Mouse (Mus musculus): ENCODE measurements around the gene Gm49383. TPM values are rescaled to one million over a fixed set of nuclear protein-coding genes. Genes with fewer than 3 reads are reported as not detected.

Gene Gm49383
- polyA plus RNA-seq, 1 experiment = 2.6 TPM

DNA sequence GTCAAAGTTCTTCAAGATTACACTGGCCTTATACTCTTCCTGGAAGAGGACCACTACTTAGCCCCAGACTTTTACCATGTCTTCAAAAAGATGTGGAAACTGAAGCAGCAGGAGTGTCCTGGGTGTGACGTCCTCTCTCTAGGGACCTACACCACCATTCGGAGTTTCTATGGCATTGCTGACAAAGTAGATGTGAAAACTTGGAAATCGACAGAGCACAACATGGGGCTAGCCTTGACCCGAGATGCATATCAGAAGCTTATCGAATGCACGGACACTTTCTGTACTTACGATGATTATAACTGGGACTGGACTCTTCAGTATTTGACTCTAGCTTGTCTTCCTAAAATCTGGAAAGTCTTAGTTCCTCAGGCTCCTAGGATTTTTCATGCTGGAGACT is 11.5 kb downstream of the Gm49383 start:
- H3K36me3 ChIP-seq (ENCODE audit: control insufficient read depth, insufficient read depth, low read length) = peaks cover 2% of the 10 kb centered on the region; the same call in 1 of the 2 replicates
- TF ChIP-seq CTCF (conservative IDR thresholded peaks at IDR 0.05; ENCODE audit: insufficient read depth, insufficient read length, low read depth, low read length) = no peak
- TF ChIP-seq POLR2A (IDR thresholded peaks at IDR 0.05; ENCODE audit: low read depth, low read length) = no peak
- peaks cover 9% of the 10 kb centered on the region; the same call in 1 of the 2 replicates for H3K4me1 ChIP-seq (ENCODE audit: control insufficient read depth, insufficient read depth, low read length)
- WGBS = 47% methylated on average over 7 of the region's 7 CpGs
- DNase-seq = peak; percentile 16
- H3K4me3 ChIP-seq (ENCODE audit: insufficient read depth, low read depth, low read length) = peak overlapping the region; percentile 99
- H3K27me3 ChIP-seq (replicated peaks; ENCODE audit: control insufficient read depth, insufficient read depth, low read length) = no peaks in the 10 kb centered on the region
- H3K27ac ChIP-seq (ENCODE audit: insufficient read depth, low read depth, low read length) = 0 out of 2 replicates have a peak overlapping the region, but pooled peaks have one; percentile 91

DNA sequence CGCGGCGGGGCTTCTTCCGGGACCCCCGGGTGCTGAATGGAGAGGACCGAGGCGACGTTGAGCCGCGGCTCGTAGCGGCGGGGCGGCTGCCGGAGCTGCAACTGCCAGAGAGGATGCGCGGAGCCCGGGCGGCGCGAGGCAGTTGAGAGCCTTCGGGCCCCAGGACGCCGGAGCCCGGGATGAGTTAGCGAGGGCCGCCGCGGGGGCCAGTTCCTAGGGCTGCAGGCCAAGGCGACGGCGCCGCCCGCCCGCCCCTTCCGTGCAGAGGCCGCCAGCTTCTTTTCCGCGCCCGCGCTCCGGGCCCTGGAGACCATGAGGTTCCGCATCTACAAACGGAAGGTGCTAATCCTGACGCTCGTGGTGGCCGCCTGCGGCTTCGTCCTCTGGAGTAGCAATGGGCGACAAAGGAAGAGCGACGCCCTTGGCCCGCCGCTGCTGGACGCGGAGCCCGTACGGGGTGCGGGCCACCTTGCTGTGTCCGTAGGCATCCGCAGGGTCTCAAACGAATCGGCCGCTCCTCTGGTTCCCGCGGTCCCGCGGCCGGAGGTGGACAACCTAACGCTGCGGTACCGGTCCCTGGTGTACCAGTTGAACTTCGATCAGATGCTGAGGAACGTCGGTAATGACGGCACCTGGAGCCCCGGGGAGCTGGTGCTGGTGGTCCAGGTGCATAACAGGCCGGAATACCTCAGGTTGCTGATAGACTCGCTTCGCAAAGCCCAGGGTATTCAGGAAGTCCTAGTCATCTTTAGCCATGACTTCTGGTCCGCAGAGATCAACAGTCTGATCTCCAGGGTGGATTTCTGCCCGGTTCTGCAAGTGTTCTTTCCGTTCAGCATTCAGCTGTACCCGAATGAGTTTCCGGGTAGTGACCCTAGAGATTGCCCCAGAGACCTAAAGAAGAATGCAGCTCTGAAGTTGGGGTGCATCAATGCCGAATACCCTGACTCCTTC is 12.3 kb downstream of the Gm49383 start:
- peak overlapping the region; percentile 91 for H3K27ac ChIP-seq (ENCODE audit: insufficient read depth, low read depth, low read length)
- WGBS = under 1% methylated on average over 80 of the region's 86 CpGs
- H3K27me3 ChIP-seq (replicated peaks; ENCODE audit: control insufficient read depth, insufficient read depth, low read length) = no peaks in the 10 kb centered on the region
- peak overlapping the region; percentile 99 for H3K4me3 ChIP-seq (ENCODE audit: insufficient read depth, low read depth, low read length)
- peak; percentile 68 for DNase-seq
- H3K4me1 ChIP-seq (ENCODE audit: control insufficient read depth, insufficient read depth, low read length) = peaks cover 9% of the 10 kb centered on the region; the same call in 1 of the 2 replicates
- TF ChIP-seq POLR2A (IDR thresholded peaks at IDR 0.05; ENCODE audit: low read depth, low read length) (no peak), CTCF (conservative IDR thresholded peaks at IDR 0.05; ENCODE audit: insufficient read depth, insufficient read length, low read depth, low read length) (no peak)
- peaks cover 2% of the 10 kb centered on the region; the same call in 1 of the 2 replicates for H3K36me3 ChIP-seq (ENCODE audit: control insufficient read depth, insufficient read depth, low read length)

DNA sequence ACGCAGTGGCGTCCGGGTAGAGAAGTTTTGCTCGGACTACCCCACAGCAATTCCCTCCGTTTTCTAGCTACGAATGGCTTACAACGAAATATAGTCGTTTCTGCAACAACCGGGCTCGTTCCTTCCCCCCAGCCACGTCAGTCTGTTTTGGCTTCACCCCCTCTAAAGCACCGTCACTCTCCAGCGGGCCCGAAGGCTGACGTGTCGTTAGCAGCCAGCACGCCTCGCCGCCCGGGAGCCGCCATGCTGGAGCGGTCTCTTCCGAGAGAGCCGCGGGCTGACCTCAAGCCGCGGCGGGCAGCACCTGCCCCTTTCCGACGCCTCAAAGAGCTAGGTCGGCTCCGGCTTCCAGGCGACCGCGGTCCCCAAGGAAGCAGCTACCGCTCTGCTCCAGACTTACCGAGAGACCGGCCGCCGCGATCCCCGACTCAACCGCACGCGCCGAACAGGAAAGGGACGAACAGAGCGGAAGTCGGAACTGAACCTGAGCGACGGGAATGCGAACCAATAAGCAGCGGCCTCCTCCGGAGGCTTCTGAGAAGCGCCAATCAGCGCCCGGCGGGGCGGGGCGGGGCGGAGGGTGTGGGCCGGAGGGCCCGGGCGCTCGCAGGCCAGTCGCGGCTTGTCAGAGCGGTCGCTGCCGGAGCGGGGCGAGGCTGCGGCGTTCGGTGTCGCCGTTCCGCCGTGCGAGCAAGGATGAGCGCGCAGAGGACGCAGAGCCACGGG is 13.2 kb downstream of the Gm49383 start, which contains the start of the genes Rpl36al and Mgat2:
TSS of gene Rpl36al (minus strand) at position 501 of the 726 bp plus-strand sequence.
TSS of gene Mgat2 (plus strand) at position 575 of the 726 bp plus-strand sequence.
- Histone ChIP-seq H3K27me3 (replicated peaks; ENCODE audit: control insufficient read depth, insufficient read depth, low read length) (no peaks in the 10 kb centered on the region), H3K4me3 (ENCODE audit: insufficient read depth, low read depth, low read length) (peak within 1 kb of the TSS; percentile 99), H3K36me3 (ENCODE audit: control insufficient read depth, insufficient read depth, low read length) (peaks cover 2% of the 10 kb centered on the region; the same call in 1 of the 2 replicates), H3K27ac (ENCODE audit: insufficient read depth, low read depth, low read length) (peak within 1 kb of the TSS; percentile 91), H3K4me1 (ENCODE audit: control insufficient read depth, insufficient read depth, low read length) (peaks cover 9% of the 10 kb centered on the region; the same call in 1 of the 2 replicates)
- peak; percentile 99 for DNase-seq
- TF ChIP-seq CTCF (conservative IDR thresholded peaks at IDR 0.05; ENCODE audit: insufficient read depth, insufficient read length, low read depth, low read length) (no peak), POLR2A (IDR thresholded peaks at IDR 0.05; ENCODE audit: low read depth, low read length) (peak; percentile 84)
- WGBS = under 1% methylated on average over 84 of the region's 84 CpGs

GRCm38 (mm10) chr12:69181800-69182199 is 15.1 kb downstream of the Gm49383 start:
- peaks cover 5% of the 10 kb centered on the region; the same call in 1 of the 2 replicates for H3K4me1 ChIP-seq (ENCODE audit: control insufficient read depth, insufficient read depth, low read length)
- TF ChIP-seq CTCF (conservative IDR thresholded peaks at IDR 0.05; ENCODE audit: insufficient read depth, insufficient read length, low read depth, low read length) (no peak), POLR2A (IDR thresholded peaks at IDR 0.05; ENCODE audit: low read depth, low read length) (no peak)
- no peak for DNase-seq
- H3K27ac ChIP-seq (ENCODE audit: insufficient read depth, low read depth, low read length) = no peak overlapping the region
- H3K27me3 ChIP-seq (replicated peaks; ENCODE audit: control insufficient read depth, insufficient read depth, low read length) = no peaks in the 10 kb centered on the region
- peaks cover 2% of the 10 kb centered on the region; the same call in 1 of the 2 replicates for H3K36me3 ChIP-seq (ENCODE audit: control insufficient read depth, insufficient read depth, low read length)
- no peak overlapping the region for H3K4me3 ChIP-seq (ENCODE audit: insufficient read depth, low read depth, low read length)
- WGBS = 79% methylated on average over 4 of the region's 4 CpGs

- Histone ChIP-seq H3K36me3 (ENCODE audit: control insufficient read depth, insufficient read depth, low read length) (peaks cover 2% of the 10 kb centered on the region; the same call in 1 of the 2 replicates), H3K27me3 (replicated peaks; ENCODE audit: control insufficient read depth, insufficient read depth, low read length) (no peaks in the 10 kb centered on the region), H3K27ac (ENCODE audit: insufficient read depth, low read depth, low read length) (no peak overlapping the region), H3K4me3 (ENCODE audit: insufficient read depth, low read depth, low read length) (no peak overlapping the region), H3K4me1 (ENCODE audit: control insufficient read depth, insufficient read depth, low read length) (no peaks in the 10 kb centered on the region)
- no peak for TF ChIP-seq CTCF (conservative IDR thresholded peaks at IDR 0.05; ENCODE audit: insufficient read depth, insufficient read length, low read depth, low read length)
- no peak for TF ChIP-seq POLR2A (IDR thresholded peaks at IDR 0.05; ENCODE audit: low read depth, low read length)
- WGBS = 74% methylated on average over 12 of the region's 12 CpGs
- peak; percentile 33 for DNase-seq
Measured at GRCm38 (mm10) chr12:69179371-69179770, 17.5 kb downstream of the Gm49383 start.

DNA sequence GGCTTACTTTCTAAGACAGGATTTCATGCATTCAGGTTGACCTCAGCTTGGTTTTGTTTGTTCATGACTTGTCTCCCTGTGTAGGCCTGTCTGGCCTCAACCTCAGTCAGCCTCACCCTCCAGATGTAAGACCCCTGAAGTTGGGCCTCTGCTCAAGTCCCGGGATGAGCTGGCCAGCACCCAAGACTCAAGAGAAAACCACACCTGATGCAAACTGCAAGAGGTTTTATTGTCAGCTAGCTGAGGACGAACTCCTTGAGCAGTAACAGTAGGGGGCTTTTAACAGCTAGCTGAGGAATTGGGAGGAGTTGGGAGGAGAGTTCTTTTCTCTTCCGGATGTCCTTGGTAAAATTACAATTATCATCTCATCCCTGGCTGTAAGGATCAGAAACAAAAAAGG is 19.4 kb downstream of the Gm49383 start:
- H3K4me3 ChIP-seq (ENCODE audit: insufficient read depth, low read depth, low read length) = no peak overlapping the region
- peaks cover 2% of the 10 kb centered on the region; the same call in 1 of the 2 replicates for H3K36me3 ChIP-seq (ENCODE audit: control insufficient read depth, insufficient read depth, low read length)
- DNase-seq = no peak
- H3K27ac ChIP-seq (ENCODE audit: insufficient read depth, low read depth, low read length) = no peak overlapping the region
- H3K4me1 ChIP-seq (ENCODE audit: control insufficient read depth, insufficient read depth, low read length) = no peaks in the 10 kb centered on the region
- 92% methylated on average over 3 of the region's 3 CpGs for WGBS
- TF ChIP-seq POLR2A (IDR thresholded peaks at IDR 0.05; ENCODE audit: low read depth, low read length) (no peak), CTCF (conservative IDR thresholded peaks at IDR 0.05; ENCODE audit: insufficient read depth, insufficient read length, low read depth, low read length) (no peak)
- no peaks in the 10 kb centered on the region for H3K27me3 ChIP-seq (replicated peaks; ENCODE audit: control insufficient read depth, insufficient read depth, low read length)
